Mouse (Mus musculus): ENCODE measurements around the gene Fggy. TPM values are rescaled to one million over a fixed set of nuclear protein-coding genes. Genes with fewer than 3 reads are reported as not detected.

Gene Fggy
- polyA plus RNA-seq, 1 experiment from 2014 or later, result 30.0 TPM

- no peak for ATAC-seq (replicated peaks; ENCODE audit: low FRiP score)
- Histone ChIP-seq H3K4me2 (no peak overlapping the region), H3K27me3 (no peaks in the 10 kb centered on the region), H3K4me1 (peaks cover 19% of the 10 kb centered on the region), H3K27ac (no peak overlapping the region), H3K9me3 (replicated peaks) (no peaks in the 10 kb centered on the region), H3K36me3 (no peaks in the 10 kb centered on the region), H3K9ac (no peak overlapping the region), H3K4me3 (replicated peaks) (no peak overlapping the region)
- WGBS, result 54% methylated on average over 3 of the region's 3 CpGs
These were observed 91.7 kb downstream of the Fggy start for GRCm38 (mm10) chr4:95648801-95649551.

GRCm38 (mm10) chr4:95649552-95649905, 92.2 kb downstream of the Fggy start:
- Histone ChIP-seq H3K4me1 (peaks cover 22% of the 10 kb centered on the region), H3K36me3 (no peaks in the 10 kb centered on the region), H3K4me2 (no peak overlapping the region), H3K9me3 (replicated peaks) (no peaks in the 10 kb centered on the region), H3K4me3 (replicated peaks) (no peak overlapping the region), H3K9ac (no peak overlapping the region), H3K27me3 (no peaks in the 10 kb centered on the region), H3K27ac (no peak overlapping the region)
- WGBS, result 56% methylated on average over 3 of the region's 3 CpGs
- ATAC-seq (replicated peaks; ENCODE audit: low FRiP score), result no peak; the same call in 1 of the 2 replicates

GRCm38 (mm10) chr4:95649980-95650379, 92.7 kb downstream of the Fggy start:
- 72% methylated on average over 6 of the region's 6 CpGs for WGBS
- Histone ChIP-seq H3K9ac (no peak overlapping the region), H3K27me3 (no peaks in the 10 kb centered on the region), H3K36me3 (no peaks in the 10 kb centered on the region), H3K9me3 (replicated peaks) (no peaks in the 10 kb centered on the region), H3K4me2 (no peak overlapping the region), H3K27ac (no peak overlapping the region), H3K4me1 (peaks cover 22% of the 10 kb centered on the region), H3K4me3 (replicated peaks) (no peak overlapping the region)
- ATAC-seq (replicated peaks; ENCODE audit: low FRiP score), result no peak

GRCm38 (mm10) chr4:95652044-95652443, 94.7 kb downstream of the Fggy start:
- peak; percentile 79 for ATAC-seq (replicated peaks; ENCODE audit: low FRiP score)
- peak overlapping the region; percentile 61 for H3K27ac ChIP-seq

GRCm38 (mm10) chr4:95653296-95653912, 96.1 kb downstream of the Fggy start:
- Histone ChIP-seq H3K36me3 (no peaks in the 10 kb centered on the region), H3K4me3 (replicated peaks) (no peak overlapping the region), H3K9ac (no peak overlapping the region), H3K4me2 (no peak overlapping the region), H3K9me3 (replicated peaks) (no peaks in the 10 kb centered on the region), H3K27ac (no peak overlapping the region), H3K4me1 (peaks cover 22% of the 10 kb centered on the region), H3K27me3 (no peaks in the 10 kb centered on the region)
- 53% methylated on average over 4 of the region's 4 CpGs for WGBS
- no peak for ATAC-seq (replicated peaks; ENCODE audit: low FRiP score)

More at GRCm38 (mm10) chr4:95652044-95652443, 94.7 kb downstream of the Fggy start:
- Histone ChIP-seq H3K9ac (no peak overlapping the region), H3K4me2 (no peak overlapping the region), H3K9me3 (replicated peaks) (no peaks in the 10 kb centered on the region), H3K36me3 (no peaks in the 10 kb centered on the region), H3K4me1 (peaks cover 22% of the 10 kb centered on the region), H3K27me3 (no peaks in the 10 kb centered on the region), H3K4me3 (replicated peaks) (no peak overlapping the region)
- WGBS, result 24% methylated on average over 6 of the region's 6 CpGs

- Histone ChIP-seq H3K4me2 (no peak overlapping the region), H3K4me3 (replicated peaks) (no peak overlapping the region), H3K27me3 (no peaks in the 10 kb centered on the region), H3K27ac (no peak overlapping the region), H3K9ac (no peak overlapping the region), H3K9me3 (replicated peaks) (no peaks in the 10 kb centered on the region), H3K4me1 (peaks cover 22% of the 10 kb centered on the region), H3K36me3 (no peaks in the 10 kb centered on the region)
- ATAC-seq (replicated peaks; ENCODE audit: low FRiP score), result no peak
- WGBS, result 68% methylated on average over 4 of the region's 4 CpGs
These were observed 96.6 kb downstream of the Fggy start for GRCm38 (mm10) chr4:95653913-95654301.

GRCm38 (mm10) chr4:95659024-95659423, 101.7 kb downstream of the Fggy start:
- Histone ChIP-seq H3K4me3 (replicated peaks) (no peak overlapping the region), H3K4me1 (0 out of 2 replicates have a peak, but pooled peaks cover 3% of the 10 kb centered on the region), H3K27ac (no peak overlapping the region), H3K36me3 (no peaks in the 10 kb centered on the region), H3K4me2 (no peak overlapping the region), H3K9ac (no peak overlapping the region), H3K9me3 (replicated peaks) (no peaks in the 10 kb centered on the region), H3K27me3 (no peaks in the 10 kb centered on the region)
- WGBS, result 33% methylated on average over 3 of the region's 3 CpGs
- ATAC-seq (replicated peaks; ENCODE audit: low FRiP score), result no peak

- H3K27ac ChIP-seq, result no peak overlapping the region
These were observed 106.3 kb downstream of the Fggy start for GRCm38 (mm10) chr4:95663596-95663995.

GRCm38 (mm10) chr4:95664327-95664726, 107.0 kb downstream of the Fggy start:
- Histone ChIP-seq H3K27me3 (no peaks in the 10 kb centered on the region), H3K9me3 (replicated peaks) (no peaks in the 10 kb centered on the region), H3K36me3 (no peaks in the 10 kb centered on the region), H3K27ac (no peak overlapping the region), H3K4me3 (replicated peaks) (no peak overlapping the region), H3K4me2 (no peak overlapping the region), H3K4me1 (peaks cover 5% of the 10 kb centered on the region; the same call in 1 of the 2 replicates), H3K9ac (no peak overlapping the region)
- WGBS, result 58% methylated on average over 3 of the region's 3 CpGs
- ATAC-seq (replicated peaks; ENCODE audit: low FRiP score), result no peak

More at GRCm38 (mm10) chr4:95663596-95663995, 106.3 kb downstream of the Fggy start:
- Histone ChIP-seq H3K36me3 (no peaks in the 10 kb centered on the region), H3K9ac (no peak overlapping the region), H3K9me3 (replicated peaks) (no peaks in the 10 kb centered on the region), H3K4me2 (no peak overlapping the region), H3K27me3 (no peaks in the 10 kb centered on the region), H3K4me3 (replicated peaks) (no peak overlapping the region), H3K4me1 (peaks cover 2% of the 10 kb centered on the region; the same call in 1 of the 2 replicates)
- no peak for ATAC-seq (replicated peaks; ENCODE audit: low FRiP score)
- 75% methylated on average over 4 of the region's 4 CpGs for WGBS

- Histone ChIP-seq H3K36me3 (no peaks in the 10 kb centered on the region), H3K4me3 (replicated peaks) (no peak overlapping the region), H3K9ac (no peak overlapping the region), H3K9me3 (replicated peaks) (no peaks in the 10 kb centered on the region), H3K27me3 (no peaks in the 10 kb centered on the region), H3K27ac (no peak overlapping the region), H3K4me1 (peaks cover 5% of the 10 kb centered on the region; the same call in 1 of the 2 replicates), H3K4me2 (no peak overlapping the region)
- 82% methylated on average over 7 of the region's 7 CpGs for WGBS
- ATAC-seq (replicated peaks; ENCODE audit: low FRiP score), result no peak
These were observed 109.1 kb downstream of the Fggy start for GRCm38 (mm10) chr4:95666284-95666889.

- Histone ChIP-seq H3K9me3 (replicated peaks) (no peaks in the 10 kb centered on the region), H3K4me1 (peaks cover 5% of the 10 kb centered on the region; the same call in 1 of the 2 replicates), H3K9ac (no peak overlapping the region), H3K27me3 (no peaks in the 10 kb centered on the region), H3K36me3 (no peaks in the 10 kb centered on the region), H3K4me2 (no peak overlapping the region), H3K4me3 (replicated peaks) (no peak overlapping the region), H3K27ac (no peak overlapping the region)
- WGBS, result 88% methylated on average over 2 of the region's 2 CpGs
- no peak for ATAC-seq (replicated peaks; ENCODE audit: low FRiP score)
These were observed 109.6 kb downstream of the Fggy start for GRCm38 (mm10) chr4:95666896-95667295.

GRCm38 (mm10) chr4:95667595-95667994, 110.3 kb downstream of the Fggy start:
- H3K9ac ChIP-seq, result no peak overlapping the region
- H3K36me3 ChIP-seq, result no peaks in the 10 kb centered on the region
- H3K27ac ChIP-seq, result no peak overlapping the region
- no peak for ATAC-seq (replicated peaks; ENCODE audit: low FRiP score)
- no peaks in the 10 kb centered on the region for H3K27me3 ChIP-seq
- 89% methylated on average over 1 of the region's 1 CpGs for whole genome bisulfite sequencing
- no peak overlapping the region for H3K4me2 ChIP-seq
- H3K4me1 ChIP-seq, result peaks cover 5% of the 10 kb centered on the region; the same call in 1 of the 2 replicates
- H3K4me3 ChIP-seq (replicated peaks), result no peak overlapping the region
- H3K9me3 ChIP-seq (replicated peaks), result no peaks in the 10 kb centered on the region

Data from kidney, embryonic 15.5 days (tissue).